Mouse (Mus musculus) ES-E14 (cell line): ENCODE data around the gene Naxe.

Experiments used
- CHD2 ChIP-seq: IDR thresholded peaks from 2 replicates; pipeline ENCODE4 v1.6.1; 2014; ENCODE audit warnings: mild to moderate bottlenecking, low read depth, low read length, inconsistent platforms
- HCFC1 ChIP-seq: IDR thresholded peaks from 2 replicates; pipeline ENCODE4 v1.6.1; 2012; ENCODE audit warnings: low read length, inconsistent platforms, borderline replicate concordance; ENCODE audit not compliant: insufficient read depth
- ZC3H11A ChIP-seq: IDR thresholded peaks from 2 replicates; pipeline ENCODE4 v1.6.1; 2012; ENCODE audit warnings: low read depth, mild to moderate bottlenecking, inconsistent platforms, low read length, borderline replicate concordance

DNA sequence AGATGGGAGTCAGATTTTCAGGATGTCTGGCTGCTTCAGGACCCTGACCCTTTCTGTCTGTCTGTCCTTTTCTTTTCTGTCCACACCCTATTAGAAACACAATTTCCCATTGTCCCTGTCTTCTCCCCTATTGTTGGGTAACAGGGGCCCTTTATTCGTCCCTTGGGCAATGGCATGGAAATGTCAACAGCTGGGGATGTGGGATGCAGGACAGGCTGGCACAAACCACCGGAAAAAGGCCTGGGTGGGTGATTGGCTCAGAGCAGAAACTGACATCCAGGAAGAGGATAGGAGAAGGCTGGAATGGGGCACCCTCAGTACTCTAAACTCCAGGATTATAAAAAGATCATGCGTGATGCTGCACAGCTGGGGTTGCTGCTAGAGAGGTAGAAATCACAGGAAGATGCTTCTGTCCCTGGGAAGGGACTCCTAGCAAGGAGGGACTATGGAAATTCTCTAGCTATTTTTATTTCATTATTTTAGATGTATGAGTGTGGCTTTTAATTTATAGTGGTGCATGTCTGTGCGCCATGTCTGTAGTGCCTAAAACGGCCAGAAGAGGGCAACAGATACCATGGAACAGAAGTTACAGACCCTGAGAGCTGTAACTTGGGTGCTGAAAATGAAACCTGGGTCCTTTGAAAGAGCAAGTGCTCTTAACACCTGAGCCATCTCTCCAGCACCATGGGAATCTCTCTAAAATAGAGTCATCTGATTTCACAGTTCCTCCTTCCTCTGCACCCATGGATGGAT lies 30.7 kb downstream of the Naxe start, which contains the start of gene Hapln2:
- TF ChIP-seq CHD2 (no peak), HCFC1 (no peak), ZC3H11A (no peak)
